Mouse (Mus musculus) heart, postnatal 0 days (tissue): ENCODE measurements around the gene Tanc1.

Source experiments
- CTCF ChIP-seq: IDR thresholded peaks from 2 replicates; pipeline ENCODE4 v1.5.1; 2016; ENCODE audit warnings: antibody characterized with exemption, control low read depth, low read depth
- EP300 ChIP-seq: IDR thresholded peaks from 2 replicates; pipeline ENCODE4 v1.6.1; 2016; ENCODE audit warnings: antibody characterized with exemption, low read depth

DNA sequence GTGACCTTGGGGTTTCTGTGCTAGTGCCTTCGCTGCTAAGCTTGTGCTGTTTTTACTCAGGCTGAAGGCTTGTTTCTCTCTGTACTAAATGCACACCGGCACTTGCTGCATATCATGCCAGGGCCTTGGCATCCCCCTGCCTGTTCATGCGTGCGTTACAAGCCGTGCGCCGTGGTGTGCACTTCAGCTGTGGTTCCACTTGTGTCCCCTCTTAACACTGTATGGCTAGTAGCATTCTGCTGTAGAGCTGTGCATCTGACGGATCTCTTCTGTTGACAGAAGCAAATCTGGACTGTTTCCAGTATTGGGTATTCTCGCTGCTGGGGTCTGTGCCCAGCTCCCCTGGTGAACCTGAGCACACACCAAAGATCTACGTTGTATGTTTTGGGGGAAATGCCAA, 241.7 kb downstream of the Tanc1 start:
- no peak for TF ChIP-seq CTCF
- no peak for TF ChIP-seq EP300
